Comparison of ENCODE assay signal across 15 mouse cellular contexts in genomic region chr2:35157836-35158235, GRCm38 (mm10). TPM values are rescaled to one million over a fixed set of nuclear protein-coding genes. Genes with fewer than 3 reads are reported as not detected.
"Had no signal": no experiment of that assay in that cellular context is flagged by ENCODE, and none has a peak within 500 bp of the region (broad histone marks: within the 10 kb centered on the region; RNA-seq: fewer than 3 reads in every experiment).

No protein-coding gene starts in this region.

- H3K9me3 ChIP-seq: kidney, embryonic 15.5 days; liver, embryonic 13.5 days had no signal

- H3K4me2 ChIP-seq: kidney, embryonic 15.5 days; liver, embryonic 13.5 days; lung, embryonic 14.5 days; midbrain, embryonic 11.5 days had no signal

- H3K27ac ChIP-seq: kidney, embryonic 15.5 days; left cerebral cortex, adult 2 months; liver, embryonic 13.5 days had no signal

- H3K9ac ChIP-seq: kidney, embryonic 15.5 days; liver, embryonic 13.5 days; lung, embryonic 14.5 days had no signal

- DNase-seq: kidney, adult 11 months; kidney, postnatal 10 days; kidney, postnatal 36 days; layer of hippocampus, postnatal 36 days; liver, embryonic 13.5 days; lung, embryonic 14.5 days; midbrain, embryonic 14.5 days; thymus, adult 18-20 months; thymus, postnatal 36 days had no signal

- H3K4me1 ChIP-seq: kidney, embryonic 15.5 days; liver, embryonic 13.5 days had no signal

- H3K4me3 ChIP-seq: kidney, embryonic 15.5 days; left cerebral cortex, adult 2 months; liver, embryonic 13.5 days had no signal

- H3K27me3 ChIP-seq: kidney, embryonic 15.5 days; liver, embryonic 13.5 days had no signal

RNA-seq across cellular contexts. Expression of gene AI182371, which starts 56.5 kb away (rescaled TPM):
- total RNA-seq: left cerebral cortex, postnatal 10 days had no signal
- polyA plus RNA-seq: limb, embryonic 11.5 days; lung, embryonic 14.5 days; midbrain, embryonic 11.5 days; neural tube, embryonic 11.5 days had no signal
